Mouse (Mus musculus): ENCODE data around the gene Mfap3. TPM values are rescaled to one million over a fixed set of nuclear protein-coding genes. Genes with fewer than 3 reads are reported as not detected.
A peak's percentile ranks its signal among the peaks of the same experiment; 100 is the strongest.
"Not testable (repeated sequence)": the region's sequence is repeated elsewhere in the genome, so short reads cannot be mapped to it uniquely, and the experiment has no call there.

The Mfap3 gene
- polyA plus RNA-seq, 1 experiment from 2014 or later = 57.6 TPM

DNA sequence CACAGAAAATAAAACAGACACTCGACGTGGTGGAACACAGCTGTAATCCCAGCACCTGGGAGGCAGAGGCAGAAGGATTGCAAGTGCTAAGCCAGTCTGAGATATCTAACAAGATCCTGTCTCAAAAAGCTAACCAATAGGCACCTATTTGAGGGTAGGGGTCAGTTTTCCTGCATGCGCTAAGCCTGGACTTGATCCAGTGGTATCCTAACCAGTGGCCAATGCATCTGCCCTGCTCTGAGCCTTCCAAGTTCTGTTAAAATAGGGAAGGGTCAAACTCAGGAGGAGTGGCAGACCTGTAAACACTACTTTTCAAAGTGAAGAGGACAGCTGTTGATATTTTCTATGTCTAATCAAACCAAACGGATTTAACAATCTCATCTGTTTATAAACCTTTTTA lies 13.8 kb downstream of the Mfap3 start:
- no peak overlapping the region for H3K9ac ChIP-seq
- no peak overlapping the region for H3K4me2 ChIP-seq (replicated peaks)
- H3K4me3 ChIP-seq = no peak overlapping the region
- H3K36me3 ChIP-seq = peaks cover 39% of the 10 kb centered on the region
- no peak for ATAC-seq (ENCODE audit: low FRiP score)
- peaks cover 23% of the 10 kb centered on the region for H3K4me1 ChIP-seq
- peak overlapping the region; percentile 88 for H3K27ac ChIP-seq
- WGBS = 91% methylated on average over 4 of the region's 4 CpGs
- H3K27me3 ChIP-seq = no peaks in the 10 kb centered on the region
- no peaks in the 10 kb centered on the region for H3K9me3 ChIP-seq (replicated peaks)

DNA sequence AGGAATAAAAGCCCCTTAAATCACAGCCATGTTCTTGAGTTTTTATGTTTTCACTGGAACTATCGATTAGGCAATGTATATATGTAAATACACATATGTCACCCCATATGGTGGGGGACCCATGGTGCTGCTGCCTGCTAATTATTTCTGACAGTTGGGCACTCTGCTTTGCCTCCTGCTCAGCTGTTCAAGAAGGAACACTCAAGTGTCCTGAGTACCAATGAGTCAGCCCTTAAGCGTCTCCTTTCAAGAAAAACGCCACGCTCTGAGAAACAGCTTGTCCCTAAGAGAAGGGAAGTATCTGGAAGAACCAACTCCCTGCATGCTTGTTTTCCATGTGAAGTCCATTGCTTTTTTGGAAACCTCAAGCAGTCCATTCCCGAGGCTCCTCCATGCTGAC lies 17.4 kb downstream of the Mfap3 start:
- peaks cover 13% of the 10 kb centered on the region for H3K36me3 ChIP-seq
- H3K4me3 ChIP-seq = no peak overlapping the region
- no peaks in the 10 kb centered on the region for H3K27me3 ChIP-seq
- no peak for ATAC-seq (ENCODE audit: low FRiP score)
- peaks cover 18% of the 10 kb centered on the region for H3K4me1 ChIP-seq
- no peak overlapping the region for H3K4me2 ChIP-seq (replicated peaks)
- WGBS = 88% methylated on average over 5 of the region's 5 CpGs
- no peaks in the 10 kb centered on the region for H3K9me3 ChIP-seq (replicated peaks)
- no peak overlapping the region for H3K27ac ChIP-seq
- no peak overlapping the region for H3K9ac ChIP-seq

DNA sequence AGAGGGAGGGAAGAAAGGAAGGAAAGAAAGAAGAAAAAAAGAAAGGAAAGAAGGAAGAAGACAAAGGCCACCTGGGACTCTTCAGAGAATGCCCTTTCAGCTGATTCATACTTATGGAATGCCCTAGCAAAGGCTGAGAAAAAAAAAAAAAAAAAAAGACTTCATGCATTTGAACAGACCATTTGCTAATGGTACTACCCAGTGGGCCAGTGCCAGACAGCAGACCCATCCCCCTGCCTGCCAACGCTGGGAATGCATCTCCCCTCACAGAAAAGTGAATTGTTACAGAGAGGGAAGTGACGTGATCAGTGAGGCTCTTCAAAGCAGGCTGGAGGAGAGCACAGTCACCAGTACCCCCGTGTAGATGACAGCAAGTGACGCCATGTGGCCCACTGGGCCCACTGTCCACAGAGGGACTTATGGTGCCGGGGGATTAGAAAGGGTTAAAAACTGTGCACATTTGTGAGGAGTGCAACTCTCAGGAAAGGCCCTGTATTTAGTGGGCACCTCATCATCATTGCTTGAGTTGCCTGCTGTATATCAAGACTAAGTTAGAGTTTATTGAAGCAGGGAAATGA lies 21.5 kb downstream of the Mfap3 start:
- H3K27ac ChIP-seq = no peak overlapping the region
- H3K27me3 ChIP-seq = no peaks in the 10 kb centered on the region
- H3K4me1 ChIP-seq = peaks cover 3% of the 10 kb centered on the region; the same call in 1 of the 2 replicates
- H3K4me3 ChIP-seq = no peak overlapping the region
- no peaks in the 10 kb centered on the region for H3K9me3 ChIP-seq (replicated peaks)
- no peak overlapping the region for H3K9ac ChIP-seq
- ATAC-seq (ENCODE audit: low FRiP score) = no peak
- H3K36me3 ChIP-seq = no peaks in the 10 kb centered on the region
- no peak overlapping the region for H3K4me2 ChIP-seq (replicated peaks)
- WGBS = 76% methylated on average over 5 of the region's 5 CpGs

DNA sequence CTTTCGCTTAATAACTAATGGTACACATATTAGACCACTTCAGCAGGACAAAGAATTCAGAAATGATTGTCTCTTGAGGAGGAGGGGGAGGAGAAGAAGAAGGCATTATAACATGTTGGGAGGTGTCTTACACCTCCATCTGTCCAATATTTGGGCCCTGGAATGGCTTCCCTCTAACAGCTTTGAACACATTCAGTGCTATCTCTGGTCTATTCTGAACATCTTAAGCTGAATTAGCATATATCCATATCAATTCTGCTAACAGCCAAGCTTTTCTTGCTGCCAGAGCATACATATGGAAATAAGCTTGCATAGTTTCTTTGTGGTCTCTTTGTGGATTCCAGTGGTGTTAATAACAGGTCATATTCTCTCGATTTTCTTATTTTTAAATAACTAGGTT lies 22.2 kb downstream of the Mfap3 start:
- H3K9ac ChIP-seq = no peak overlapping the region
- H3K27me3 ChIP-seq = no peaks in the 10 kb centered on the region
- H3K4me1 ChIP-seq = peaks cover 3% of the 10 kb centered on the region; the same call in 1 of the 2 replicates
- 80% methylated on average over 2 of the region's 2 CpGs for WGBS
- no peak overlapping the region; the same call in 1 of the 2 replicates for H3K27ac ChIP-seq
- no peak for ATAC-seq (ENCODE audit: low FRiP score)
- no peaks in the 10 kb centered on the region for H3K36me3 ChIP-seq
- H3K9me3 ChIP-seq (replicated peaks) = no peaks in the 10 kb centered on the region
- H3K4me3 ChIP-seq = no peak overlapping the region
- no peak overlapping the region for H3K4me2 ChIP-seq (replicated peaks)

DNA sequence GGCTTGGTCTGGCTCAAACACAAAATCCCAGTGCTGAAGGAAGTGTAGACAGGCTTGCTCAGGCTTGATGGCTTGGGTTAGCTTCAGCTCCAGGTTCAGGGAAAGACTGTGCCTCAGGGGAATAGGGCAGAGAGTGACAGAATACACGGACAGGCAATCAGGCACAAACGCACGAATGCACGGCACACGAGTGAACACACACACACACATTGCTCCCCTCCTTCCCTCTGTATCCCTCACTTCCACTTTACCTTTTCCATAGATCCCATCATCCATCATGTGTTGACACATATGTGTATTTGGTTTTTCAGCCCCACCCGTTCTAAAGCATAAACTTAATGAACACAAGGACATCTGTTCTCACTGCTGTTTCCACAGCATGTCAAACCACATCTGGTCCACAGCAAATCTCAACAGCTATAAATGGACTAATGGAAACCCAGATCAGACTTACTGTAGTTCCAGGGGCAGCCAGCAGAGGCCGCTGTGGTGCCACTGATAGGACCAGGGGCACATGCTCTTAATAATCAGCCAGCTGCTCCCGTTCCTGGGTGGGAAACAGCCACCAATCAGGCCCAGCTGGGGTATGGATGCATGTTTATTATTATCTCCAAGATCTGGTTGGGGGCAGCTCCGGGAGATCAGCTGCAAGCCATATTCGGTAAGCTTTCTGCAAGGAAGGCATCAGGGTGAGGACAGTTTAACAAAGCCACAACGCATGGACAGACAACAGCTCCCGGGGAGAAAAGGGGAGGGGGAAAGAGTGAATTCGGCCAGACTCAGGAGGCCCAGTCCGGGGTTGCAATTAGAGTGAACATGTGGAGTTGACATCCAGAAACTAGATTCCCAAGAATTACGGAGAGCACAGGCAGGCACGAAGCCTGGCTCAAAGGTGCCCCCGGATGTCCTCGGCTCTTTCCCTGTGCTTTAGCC lies 30.4 kb downstream of the Mfap3 start:
- Histone ChIP-seq H3K4me3 (no peak overlapping the region), H3K27me3 (no peaks in the 10 kb centered on the region), H3K4me1 (peaks cover 32% of the 10 kb centered on the region), H3K27ac (peak overlapping the region; percentile 58), H3K4me2 (replicated peaks) (peak overlapping the region; percentile 28), H3K36me3 (no peaks in the 10 kb centered on the region), H3K9me3 (replicated peaks) (no peaks in the 10 kb centered on the region), H3K9ac (no peak overlapping the region)
- ATAC-seq (ENCODE audit: low FRiP score) = peak; percentile 81
- 18% methylated on average over 18 of the region's 18 CpGs for WGBS

DNA sequence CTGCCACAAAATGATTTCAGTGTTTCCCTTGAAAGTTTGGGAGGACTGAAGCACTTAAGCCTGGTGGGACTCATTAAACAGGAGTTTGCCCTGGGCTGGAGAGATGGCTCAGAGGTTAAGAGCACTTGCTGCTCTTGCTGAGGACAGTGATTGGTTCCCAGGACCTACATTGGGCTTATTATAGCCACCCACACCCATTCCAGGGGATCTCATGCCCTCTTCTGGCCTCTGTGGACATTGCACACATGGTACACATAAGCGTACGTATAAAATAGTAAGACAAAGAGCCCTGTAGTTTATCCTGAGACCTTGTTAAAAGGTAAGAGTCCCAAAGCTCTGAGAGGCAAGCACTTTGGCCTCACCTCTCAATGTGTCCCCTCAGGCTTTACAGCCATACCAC lies 31.8 kb downstream of the Mfap3 start:
- H3K9ac ChIP-seq = no peak overlapping the region
- no peaks in the 10 kb centered on the region for H3K9me3 ChIP-seq (replicated peaks)
- no peaks in the 10 kb centered on the region for H3K36me3 ChIP-seq
- no peak for ATAC-seq (ENCODE audit: low FRiP score)
- peaks cover 32% of the 10 kb centered on the region for H3K4me1 ChIP-seq
- H3K27me3 ChIP-seq = no peaks in the 10 kb centered on the region
- no peak overlapping the region for H3K27ac ChIP-seq
- 94% methylated on average over 2 of the region's 2 CpGs for WGBS
- no peak overlapping the region for H3K4me2 ChIP-seq (replicated peaks)
- H3K4me3 ChIP-seq = no peak overlapping the region

DNA sequence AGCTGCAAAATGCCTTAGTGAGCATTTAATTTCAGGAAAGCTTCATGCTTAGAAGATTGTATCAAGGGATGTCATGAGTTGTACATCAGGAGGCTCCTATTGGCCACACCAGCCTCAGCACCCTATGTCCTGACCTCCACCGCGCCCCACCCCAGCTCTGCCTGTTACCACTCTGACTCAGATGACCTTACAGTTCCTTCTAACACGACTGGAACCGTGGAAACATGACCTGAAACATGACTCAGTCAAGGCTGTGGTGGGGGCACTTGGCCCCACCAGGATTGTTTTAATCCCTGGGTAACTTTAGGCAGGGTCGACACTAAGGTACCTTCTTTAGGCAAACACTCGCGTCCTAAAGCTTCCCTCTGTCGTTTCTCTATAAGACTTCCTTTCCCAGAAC lies 32.6 kb downstream of the Mfap3 start:
- Histone ChIP-seq H3K36me3 (no peaks in the 10 kb centered on the region), H3K9ac (no peak overlapping the region), H3K4me1 (peaks cover 32% of the 10 kb centered on the region), H3K9me3 (replicated peaks) (no peaks in the 10 kb centered on the region), H3K4me2 (replicated peaks) (no peak overlapping the region), H3K4me3 (no peak overlapping the region), H3K27me3 (no peaks in the 10 kb centered on the region), H3K27ac (no peak overlapping the region)
- no peak for ATAC-seq (ENCODE audit: low FRiP score)
- WGBS = 93% methylated on average over 8 of the region's 8 CpGs

DNA sequence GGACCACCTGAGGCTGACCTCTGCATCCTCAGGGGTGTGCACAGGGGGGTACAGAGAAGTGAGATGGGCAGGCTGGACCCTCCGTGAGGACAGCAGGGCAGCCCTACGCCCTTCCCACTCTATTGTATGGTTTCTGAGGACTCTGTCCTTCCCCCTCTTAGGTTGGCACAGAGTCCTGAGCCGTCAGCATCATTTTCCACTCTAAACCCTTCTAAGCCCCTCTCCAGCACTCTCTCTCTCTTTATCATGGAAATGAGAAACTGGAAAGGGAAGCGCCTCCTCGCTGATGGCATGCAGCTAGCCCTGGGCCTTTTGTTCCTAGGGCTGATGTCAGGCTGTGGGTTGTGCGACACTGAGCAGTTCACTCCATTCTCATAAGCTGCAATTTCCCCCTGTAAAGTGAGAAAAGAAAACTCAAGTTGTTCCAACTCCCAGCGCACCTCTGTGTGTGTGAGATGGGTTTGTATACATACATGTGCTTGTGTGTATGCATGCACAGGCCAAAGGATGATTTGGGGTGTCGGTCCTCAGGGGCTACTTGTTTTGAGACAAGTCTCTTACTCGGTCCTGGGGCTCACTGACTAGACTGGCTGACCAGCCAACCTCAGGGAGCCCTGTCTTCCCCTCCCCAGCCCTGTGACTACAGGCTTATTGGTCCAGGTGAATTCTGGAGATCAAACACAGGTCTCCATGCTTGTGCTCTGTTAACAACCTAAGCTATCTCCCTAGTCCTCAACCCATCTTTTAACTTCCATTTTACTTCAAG lies 34.7 kb downstream of the Mfap3 start:
- peak overlapping the region; percentile 62 for H3K27ac ChIP-seq
- H3K9ac ChIP-seq = no peak overlapping the region
- ATAC-seq (ENCODE audit: low FRiP score) = peak; percentile 76
- H3K9me3 ChIP-seq (replicated peaks) = no peaks in the 10 kb centered on the region
- H3K4me2 ChIP-seq (replicated peaks) = 0 out of 2 replicates have a peak overlapping the region, but pooled peaks have one; percentile 11
- H3K4me3 ChIP-seq = no peak overlapping the region
- H3K4me1 ChIP-seq = peaks cover 32% of the 10 kb centered on the region
- no peaks in the 10 kb centered on the region for H3K27me3 ChIP-seq
- H3K36me3 ChIP-seq = no peaks in the 10 kb centered on the region
- 28% methylated on average over 9 of the region's 9 CpGs for WGBS

DNA sequence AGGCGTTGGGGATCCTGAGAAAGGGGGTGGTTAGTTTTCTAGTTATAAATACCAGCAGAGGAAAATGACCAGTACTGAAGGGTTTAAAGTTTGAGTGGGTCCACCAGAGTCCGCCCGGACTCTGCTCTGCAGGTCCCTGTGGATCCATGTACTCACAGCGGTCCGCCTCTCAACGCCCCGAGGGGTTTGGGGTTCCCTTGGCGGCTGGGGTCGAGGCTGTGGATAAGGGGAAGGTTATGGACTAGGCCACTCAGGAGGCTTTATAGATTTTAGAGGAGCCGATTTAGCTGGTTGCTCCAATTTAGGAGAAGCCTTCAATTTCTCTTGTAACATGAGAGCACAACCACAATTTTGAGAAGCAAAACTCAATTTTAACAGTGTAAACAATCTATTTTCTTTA lies 39.5 kb downstream of the Mfap3 start:
- not testable (repeated sequence) for H3K27ac ChIP-seq; H3K4me1 ChIP-seq; H3K36me3 ChIP-seq; H3K9me3 ChIP-seq (replicated peaks); H3K27me3 ChIP-seq; ATAC-seq (ENCODE audit: low FRiP score); H3K4me3 ChIP-seq; H3K4me2 ChIP-seq (replicated peaks); H3K9ac ChIP-seq
- 92% methylated on average over 9 of the region's 10 CpGs for WGBS

DNA sequence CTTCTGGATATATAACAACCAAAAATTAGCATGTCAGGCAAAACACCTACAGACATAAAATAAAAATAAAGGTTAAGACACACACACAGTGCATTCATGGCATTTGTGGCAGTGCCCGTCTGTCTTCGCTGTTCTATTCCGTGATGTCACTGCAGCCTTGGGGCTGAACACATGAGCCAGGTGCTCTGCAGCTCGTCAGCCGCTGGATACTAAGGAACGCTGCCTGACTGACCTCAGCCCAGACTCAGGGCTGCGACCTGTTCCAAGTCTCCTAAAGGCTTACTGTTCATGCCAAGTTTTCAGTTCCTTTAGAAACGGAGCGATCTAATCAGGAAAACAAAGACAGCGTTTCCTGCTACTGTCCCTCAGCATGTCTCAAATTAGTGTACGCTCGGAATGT lies 46.1 kb downstream of the Mfap3 start:
- 75% methylated on average over 12 of the region's 12 CpGs for WGBS
- H3K36me3 ChIP-seq = no peaks in the 10 kb centered on the region
- H3K27me3 ChIP-seq = no peaks in the 10 kb centered on the region
- no peak overlapping the region for H3K9ac ChIP-seq
- ATAC-seq (ENCODE audit: low FRiP score) = no peak
- H3K9me3 ChIP-seq (replicated peaks) = no peaks in the 10 kb centered on the region
- H3K4me3 ChIP-seq = no peak overlapping the region
- no peak overlapping the region for H3K4me2 ChIP-seq (replicated peaks)
- no peak overlapping the region for H3K27ac ChIP-seq
- H3K4me1 ChIP-seq = peaks cover 12% of the 10 kb centered on the region

DNA sequence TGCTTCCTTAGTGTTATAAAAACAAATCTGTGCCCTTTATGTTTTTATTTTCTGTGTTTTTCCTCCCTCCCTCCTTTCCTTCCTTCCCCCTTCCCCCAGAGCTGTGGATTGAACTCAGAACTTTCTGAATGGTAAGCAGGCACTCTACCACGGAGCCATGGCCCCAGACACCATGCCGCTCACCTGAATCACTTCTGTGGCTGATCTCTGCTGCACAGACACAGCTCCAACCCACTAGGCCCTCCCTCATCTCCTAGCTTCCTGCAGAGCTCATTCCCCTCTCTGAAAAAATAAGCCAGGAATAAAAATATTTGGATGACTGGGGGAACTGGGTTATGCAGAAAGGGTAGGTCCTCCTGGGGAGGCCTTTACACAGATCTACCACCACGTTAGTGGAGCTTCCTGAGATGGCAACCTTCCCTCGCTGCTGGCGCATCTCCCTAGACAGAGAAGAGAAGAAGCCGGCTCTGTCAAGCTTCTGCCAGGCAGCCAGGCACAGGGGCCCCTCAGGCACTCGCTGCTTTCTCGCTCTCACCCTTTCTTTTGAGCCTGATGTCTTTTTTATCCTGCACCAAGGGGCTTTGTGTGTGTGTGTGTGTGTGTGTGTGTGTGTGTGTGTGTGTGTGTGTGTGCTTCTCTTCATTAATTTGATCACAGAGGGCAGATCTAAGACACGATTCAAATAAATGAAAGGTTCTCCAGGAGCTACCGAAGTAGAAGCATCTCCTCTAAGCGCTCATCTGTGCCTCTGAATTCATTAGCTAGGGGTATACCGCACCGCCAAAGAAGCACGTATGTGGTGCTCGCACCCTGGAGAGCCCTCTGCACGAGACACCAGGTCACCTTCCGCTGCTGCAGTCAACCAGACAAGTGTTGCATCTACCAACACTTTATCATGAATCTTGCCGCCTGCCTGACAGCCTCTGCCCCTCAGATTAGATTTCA lies 47.9 kb downstream of the Mfap3 start:
- 21% methylated on average over 18 of the region's 18 CpGs for WGBS
- Histone ChIP-seq H3K9ac (no peak overlapping the region), H3K4me2 (replicated peaks) (peak overlapping the region; percentile 31), H3K4me1 (peaks cover 12% of the 10 kb centered on the region), H3K27me3 (no peaks in the 10 kb centered on the region), H3K4me3 (no peak overlapping the region), H3K9me3 (replicated peaks) (0 out of 2 replicates have a peak, but pooled peaks cover 6% of the 10 kb centered on the region), H3K36me3 (no peaks in the 10 kb centered on the region), H3K27ac (peak overlapping the region; percentile 30; the same call in 1 of the 2 replicates)
- ATAC-seq (ENCODE audit: low FRiP score) = no peak
